Mouse (Mus musculus) intestine, embryonic 16.5 days (tissue): ENCODE results near the gene Tln1. TPM values are rescaled to one million over a fixed set of nuclear protein-coding genes. Genes with fewer than 3 reads are reported as not detected.
A peak's percentile ranks its signal among the peaks of the same experiment; 100 is the strongest.

Experiments
- ATAC-seq: fragments of 200-750 bp; cut with Nextera tagmentation; 2 replicates; pipeline ENCODE4 v1.8.0; 2017; ENCODE audit warnings: moderate TSS enrichment, moderate library complexity
- H3K27ac ChIP-seq: fragments of 300-500 bp; sonication (generic); 2 replicates; pipeline ENCODE4 v1.5.1; 2014; ENCODE audit warnings: mild to moderate bottlenecking, low read length
- H3K27me3 ChIP-seq: fragments of 300-500 bp; sonication (generic); replicated peaks from 2 replicates; pipeline ENCODE4 v1.6.1; 2014; ENCODE audit warnings: low read length, control low read depth, mixed read lengths; ENCODE audit not compliant: control insufficient read depth, insufficient read depth
- H3K36me3 ChIP-seq: fragments of 300-500 bp; sonication (generic); 2 replicates; pipeline ENCODE4 v1.6.1; 2014; ENCODE audit warnings: low read length, control low read depth; ENCODE audit not compliant: control insufficient read depth, insufficient read depth
- H3K4me1 ChIP-seq: fragments of 300-500 bp; sonication (generic); 2 replicates; pipeline ENCODE4 v1.6.1; 2014; ENCODE audit warnings: low read length, control low read depth, mixed read lengths; ENCODE audit not compliant: control insufficient read depth, insufficient read depth
- H3K4me2 ChIP-seq: fragments of 300-500 bp; sonication (generic); 2 replicates; pipeline ENCODE4 v1.6.1; 2014; ENCODE audit warnings: low read depth, low read length, control low read depth
- H3K4me3 ChIP-seq: fragments of 300-500 bp; sonication (generic); 2 replicates; pipeline ENCODE4 v1.5.1; 2014; ENCODE audit warnings: mild to moderate bottlenecking, low read length
- H3K9ac ChIP-seq: fragments of 300-500 bp; sonication (generic); 2 replicates; pipeline ENCODE4 v1.6.1; 2014; ENCODE audit warnings: low read depth, low read length
- H3K9me3 ChIP-seq: fragments of 300-500 bp; sonication (generic); 2 replicates; pipeline ENCODE4 v1.6.1; 2016; ENCODE audit warnings: low read length, control low read depth; ENCODE audit not compliant: control insufficient read depth
- WGBS: fragments of 180-500 bp; shearing (Covaris S2); extraction: QIAGEN DNeasy Blood & Tissue Kit; methylation state at CpG from one replicate; pipeline ENCODE4 v1.1.7; 2014; 5-methylcytosine and 5-hydroxymethylcytosine counted together
- polyA plus RNA-seq: library from polyadenylated mRNA; unstranded; fragments of >200 nt; fragmentation: Nextera tagmentation; extraction: Ambion mirVana; gene quantifications from 2 replicates; pipeline ENCODE4 v1.2.1, GENCODE M21; 2015

Gene Tln1
- polyA plus RNA-seq, 1 experiment from 2014 or later, result 41.2 TPM

GRCm38 (mm10) chr4:43564231-43564630 is 1.7 kb upstream of the Tln1 start:
- ATAC-seq, result no peak
- Histone ChIP-seq H3K9ac (no peak overlapping the region; the same call in 1 of the 2 replicates), H3K4me3 (no peak overlapping the region), H3K4me2 (no peak overlapping the region; the same call in 1 of the 2 replicates), H3K9me3 (no peaks in the 10 kb centered on the region), H3K27me3 (no peaks in the 10 kb centered on the region), H3K4me1 (peaks cover 29% of the 10 kb centered on the region), H3K36me3 (peaks cover 23% of the 10 kb centered on the region), H3K27ac (no peak overlapping the region)
- 36% methylated on average over 2 of the region's 2 CpGs for WGBS

GRCm38 (mm10) chr4:43563601-43563875 is 1.0 kb upstream of the Tln1 start:
- no peaks in the 10 kb centered on the region for H3K27me3 ChIP-seq
- peak overlapping the region; percentile 71 for H3K4me3 ChIP-seq
- H3K36me3 ChIP-seq, result peaks cover 20% of the 10 kb centered on the region
- H3K27ac ChIP-seq, result peak overlapping the region; percentile 100; the same call in 1 of the 2 replicates
- no peaks in the 10 kb centered on the region for H3K9me3 ChIP-seq
- H3K4me1 ChIP-seq, result peaks cover 35% of the 10 kb centered on the region
- no peak for ATAC-seq
- peak overlapping the region; percentile 90 for H3K4me2 ChIP-seq
- peak overlapping the region; percentile 95 for H3K9ac ChIP-seq
- WGBS, result 74% methylated on average over 4 of the region's 4 CpGs

DNA sequence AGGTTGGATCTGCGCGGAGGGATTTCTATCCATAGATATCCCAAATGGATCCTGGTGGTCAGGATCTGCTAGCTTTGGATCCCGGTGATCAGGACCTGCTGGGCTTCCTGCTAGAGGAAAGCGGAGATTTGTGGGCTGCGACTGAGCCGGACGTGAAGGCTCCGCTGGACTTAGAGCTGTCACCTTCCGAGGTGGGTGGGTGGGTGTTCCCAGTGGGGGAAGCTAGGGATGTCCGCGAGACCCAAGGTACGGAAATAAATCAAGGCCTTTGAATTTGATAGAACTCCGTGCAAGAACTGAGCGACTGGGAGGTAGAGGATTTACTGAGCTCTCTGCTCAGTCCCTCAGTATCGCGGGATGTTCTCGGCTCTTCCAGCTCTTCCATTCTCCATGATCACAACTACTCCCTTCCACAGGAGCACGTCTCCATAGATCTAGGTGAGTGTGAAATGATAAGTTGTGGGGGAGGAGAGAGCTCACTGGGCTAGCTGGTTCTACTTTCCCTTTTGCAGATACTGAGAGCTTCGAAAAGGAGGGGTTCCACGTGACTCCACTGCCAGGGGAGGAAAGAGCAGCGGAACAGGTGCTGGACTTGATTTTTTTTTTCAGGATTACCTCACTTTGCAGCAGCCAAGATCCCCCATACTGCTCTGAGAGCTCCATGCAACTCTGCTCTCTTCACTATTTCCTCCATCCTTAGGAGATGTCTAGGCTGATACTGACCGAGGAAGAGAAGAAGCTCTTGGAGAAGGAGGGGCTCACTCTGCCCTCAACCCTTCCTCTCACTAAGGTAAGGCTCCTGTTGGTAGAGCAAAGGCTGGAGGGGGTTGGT is 494 bp upstream of the Tln1 start:
- peak overlapping the region; percentile 95 for H3K9ac ChIP-seq

GRCm38 (mm10) chr4:43561436-43561996 is 975 bp downstream of the Tln1 start:
- Histone ChIP-seq H3K4me2 (peak overlapping the region; percentile 90), H3K9ac (peak overlapping the region; percentile 95), H3K36me3 (peaks cover 11% of the 10 kb centered on the region; the same call in 1 of the 2 replicates), H3K27me3 (no peaks in the 10 kb centered on the region), H3K27ac (peak overlapping the region; percentile 100), H3K9me3 (no peaks in the 10 kb centered on the region), H3K4me3 (peak overlapping the region; percentile 71), H3K4me1 (peaks cover 48% of the 10 kb centered on the region)
- WGBS, result 1% methylated on average over 16 of the region's 16 CpGs
- ATAC-seq, result no peak

More for the DNA sequence above, 494 bp upstream of the Tln1 start:
- H3K27ac ChIP-seq, result peak overlapping the region; percentile 100
- ATAC-seq, result peak; percentile 28
- H3K4me3 ChIP-seq, result peak overlapping the region; percentile 71
- no peaks in the 10 kb centered on the region for H3K27me3 ChIP-seq
- peaks cover 14% of the 10 kb centered on the region for H3K36me3 ChIP-seq
- WGBS, result 3% methylated on average over 22 of the region's 22 CpGs
- peaks cover 40% of the 10 kb centered on the region for H3K4me1 ChIP-seq
- H3K4me2 ChIP-seq, result peak overlapping the region; percentile 90
- no peaks in the 10 kb centered on the region for H3K9me3 ChIP-seq

GRCm38 (mm10) chr4:43560976-43561375 is 1.5 kb downstream of the Tln1 start:
- H3K36me3 ChIP-seq, result peaks cover 11% of the 10 kb centered on the region; the same call in 1 of the 2 replicates
- H3K9ac ChIP-seq, result peak overlapping the region; percentile 95
- H3K27ac ChIP-seq, result peak overlapping the region; percentile 100
- peaks cover 48% of the 10 kb centered on the region for H3K4me1 ChIP-seq
- peak overlapping the region; percentile 90 for H3K4me2 ChIP-seq
- H3K27me3 ChIP-seq, result no peaks in the 10 kb centered on the region
- 20% methylated on average over 2 of the region's 2 CpGs for WGBS
- H3K4me3 ChIP-seq, result peak overlapping the region; percentile 71
- H3K9me3 ChIP-seq, result no peaks in the 10 kb centered on the region
- ATAC-seq, result no peak

DNA sequence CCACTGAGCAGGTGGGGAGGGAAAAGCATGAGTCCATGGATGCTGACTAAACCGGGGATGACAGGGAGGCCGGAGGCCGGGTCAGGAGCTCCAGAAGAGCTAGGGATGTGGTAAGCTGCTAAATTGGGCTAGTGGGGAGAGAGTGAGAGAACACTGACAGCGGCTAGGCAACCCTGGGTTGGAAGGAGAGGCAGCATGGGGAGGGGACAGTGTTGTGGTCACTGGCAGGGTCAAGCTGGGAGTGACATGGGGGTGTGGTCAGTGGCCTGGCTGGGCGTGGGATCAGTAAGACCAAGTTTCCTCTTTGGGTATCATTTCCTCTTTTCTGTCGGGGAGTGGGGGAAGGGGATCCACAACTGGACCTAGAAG is 2.3 kb downstream of the Tln1 start:
- Histone ChIP-seq H3K4me3 (peak overlapping the region; percentile 71), H3K9ac (peak overlapping the region; percentile 95), H3K36me3 (peaks cover 10% of the 10 kb centered on the region), H3K9me3 (no peaks in the 10 kb centered on the region), H3K4me1 (peaks cover 48% of the 10 kb centered on the region), H3K27ac (peak overlapping the region; percentile 76), H3K27me3 (no peaks in the 10 kb centered on the region), H3K4me2 (peak overlapping the region; percentile 90)
- 42% methylated on average over 6 of the region's 6 CpGs for WGBS
- no peak for ATAC-seq

GRCm38 (mm10) chr4:43559519-43560242 is 2.8 kb downstream of the Tln1 start:
- 65% methylated on average over 13 of the region's 13 CpGs for WGBS

GRCm38 (mm10) chr4:43558631-43559356 is 3.7 kb downstream of the Tln1 start:
- WGBS, result 20% methylated on average over 13 of the region's 13 CpGs
- H3K27ac ChIP-seq, result peak overlapping the region; percentile 95
- 0 out of 2 replicates have a peak, but pooled peaks have one; percentile 5 for ATAC-seq
- H3K4me3 ChIP-seq, result peak overlapping the region; percentile 27
- H3K9me3 ChIP-seq, result no peaks in the 10 kb centered on the region
- H3K27me3 ChIP-seq, result no peaks in the 10 kb centered on the region
- H3K4me2 ChIP-seq, result peak overlapping the region; percentile 90
- peaks cover 43% of the 10 kb centered on the region for H3K4me1 ChIP-seq
- peak overlapping the region; percentile 95 for H3K9ac ChIP-seq
- H3K36me3 ChIP-seq, result peaks cover 20% of the 10 kb centered on the region

More at GRCm38 (mm10) chr4:43559519-43560242, 2.8 kb downstream of the Tln1 start:
- H3K27me3 ChIP-seq, result no peaks in the 10 kb centered on the region
- no peak for ATAC-seq
- H3K27ac ChIP-seq, result peak overlapping the region; percentile 76
- H3K4me2 ChIP-seq, result peak overlapping the region; percentile 90
- H3K4me3 ChIP-seq, result peak overlapping the region; percentile 71
- H3K9ac ChIP-seq, result peak overlapping the region; percentile 95
- H3K4me1 ChIP-seq, result peaks cover 48% of the 10 kb centered on the region
- no peaks in the 10 kb centered on the region for H3K9me3 ChIP-seq
- H3K36me3 ChIP-seq, result peaks cover 14% of the 10 kb centered on the region
